Mouse (Mus musculus): ENCODE data around the gene 0610030E20Rik.

Gene 0610030E20Rik

DNA sequence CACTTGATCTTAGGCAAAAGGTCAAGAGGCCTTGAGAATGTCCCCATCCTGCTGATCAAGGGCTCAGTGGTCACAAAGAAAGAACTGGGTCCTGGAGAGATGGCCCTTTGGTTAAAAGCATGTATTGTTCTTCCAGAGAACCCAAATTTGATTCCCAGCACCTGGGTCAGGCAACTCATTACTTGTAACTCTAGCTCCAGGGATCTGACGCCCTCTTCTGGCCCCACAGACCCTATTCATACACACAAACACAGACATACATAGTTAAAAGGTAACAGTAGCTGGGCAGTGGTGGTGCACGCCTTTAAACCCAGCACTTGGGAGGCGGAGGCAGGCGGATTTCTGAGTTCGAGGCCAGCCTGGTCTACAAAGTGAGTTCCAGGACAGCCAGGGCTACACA lies 45.2 kb downstream of the 0610030E20Rik start:
- no peak for DNase-seq (ENCODE audit: low spot score)

- DNase-seq (ENCODE audit: low spot score): no peak
Measured at GRCm38 (mm10) chr6:72396837-72397251, 49.7 kb downstream of the 0610030E20Rik start.

DNA sequence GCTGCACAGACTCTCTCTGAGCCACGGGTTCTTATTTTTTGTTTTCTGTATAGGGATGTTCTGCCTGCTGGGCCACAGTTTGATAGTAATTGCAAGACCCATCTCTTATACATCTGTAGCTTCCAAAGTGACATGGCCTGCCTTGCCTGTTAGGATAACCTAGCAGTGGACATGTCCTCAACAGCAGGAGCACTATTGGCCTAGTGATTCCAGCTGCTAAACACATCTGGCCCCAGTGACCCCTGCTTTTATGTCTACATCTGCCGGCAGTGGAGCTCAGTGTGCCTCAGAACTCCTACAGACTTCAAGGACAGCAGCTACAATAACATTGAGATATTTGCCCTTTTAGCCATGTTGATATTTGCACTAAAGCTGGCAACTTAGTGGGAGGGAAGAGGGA lies 52.9 kb downstream of the 0610030E20Rik start:
- DNase-seq (ENCODE audit: low spot score): no peak

DNA sequence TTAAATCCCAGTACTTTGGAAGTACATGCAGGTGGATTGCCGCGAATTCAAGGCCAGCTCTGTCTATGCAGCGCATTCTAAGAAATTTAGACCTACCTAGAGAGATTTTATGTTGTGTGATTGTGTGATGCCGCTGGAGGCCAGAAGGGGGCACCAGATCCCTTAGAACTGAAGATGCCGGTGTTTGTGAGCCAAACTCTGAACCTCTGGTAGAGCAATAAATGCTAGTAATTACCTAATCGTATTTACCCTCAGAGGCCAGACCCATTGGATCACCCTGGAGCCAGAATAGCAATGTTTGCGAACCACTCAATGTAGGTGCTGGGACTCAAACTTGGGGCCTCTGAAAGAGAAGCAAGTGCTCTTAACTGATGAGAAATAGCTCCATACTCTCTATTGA lies 54.8 kb downstream of the 0610030E20Rik start:
- DNase-seq (ENCODE audit: low spot score): peak; percentile 51
